Mouse (Mus musculus): ENCODE results near the gene Gif. TPM values are rescaled to one million over a fixed set of nuclear protein-coding genes. Genes with fewer than 3 reads are reported as not detected.

Gif gene
- polyA plus RNA-seq, 1 experiment from 2014 or later = 15.7 TPM

DNA sequence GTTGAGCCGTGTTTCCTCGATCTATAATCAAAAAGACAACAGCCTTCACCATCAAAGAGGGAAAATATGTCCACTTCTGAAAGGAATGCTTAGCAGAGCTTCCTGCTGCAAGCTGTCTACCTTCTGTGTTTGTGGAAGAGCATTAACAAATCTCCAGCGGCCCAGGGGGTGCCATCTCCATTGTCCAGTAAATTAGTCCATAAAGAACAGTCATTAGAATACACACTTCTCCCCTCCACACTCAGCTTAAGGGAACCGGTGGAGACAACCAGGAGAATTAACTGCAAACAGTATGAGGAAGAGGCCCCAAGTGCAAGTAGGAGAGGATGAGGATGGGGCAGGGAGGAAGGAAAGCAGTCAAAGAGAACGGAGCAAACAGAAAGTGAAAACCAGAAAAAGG is 44.5 kb downstream of the Gif start:
- no peak for ATAC-seq

DNA sequence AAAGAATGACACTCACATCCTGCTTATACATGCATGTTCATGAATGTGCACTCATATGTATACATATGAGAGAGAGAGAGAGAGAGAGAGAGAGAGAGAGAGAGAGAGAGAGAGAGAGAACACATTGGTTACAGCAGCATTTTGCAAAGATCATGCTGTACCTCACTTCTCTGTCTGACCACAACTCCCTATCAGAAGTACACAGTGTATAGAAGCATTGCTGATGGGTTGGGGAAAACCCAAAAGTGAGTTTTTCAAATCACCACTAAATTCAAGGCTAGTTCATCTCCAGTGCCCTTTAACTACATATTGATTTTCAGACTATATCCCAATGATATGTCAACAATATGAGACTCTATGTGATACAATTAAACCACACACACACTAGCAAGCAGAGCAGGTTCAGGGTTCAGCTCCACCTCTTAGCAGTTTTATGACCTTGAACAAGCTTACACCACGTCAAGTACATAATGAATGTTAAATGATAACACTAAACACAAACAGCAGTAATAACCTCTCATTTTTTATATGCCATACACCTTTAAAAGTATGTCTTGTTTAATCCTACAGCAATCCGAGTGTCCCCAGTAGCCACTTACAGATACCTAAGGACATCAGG is 46.5 kb downstream of the Gif start:
- DNase-seq (ENCODE audit: low spot score) (no peak), ATAC-seq (no peak)
- Histone ChIP-seq H3K9ac (replicated peaks; ENCODE audit: low read depth) (no peak overlapping the region), H3K27ac (ENCODE audit: low read length) (no peak overlapping the region), H3K4me2 (replicated peaks; ENCODE audit: low read depth, low read length) (no peak overlapping the region), H3K9me3 (ENCODE audit: low read length) (no peaks in the 10 kb centered on the region), H3K36me3 (ENCODE audit: insufficient read depth, low read length) (no peaks in the 10 kb centered on the region), H3K4me1 (ENCODE audit: insufficient read depth, low read depth, low read length) (no peaks in the 10 kb centered on the region), H3K4me3 (ENCODE audit: low read depth, low read length) (no peak overlapping the region), H3K27me3 (replicated peaks; ENCODE audit: insufficient read depth, low read length) (no peaks in the 10 kb centered on the region)
- 75% methylated on average over 2 of the region's 2 CpGs for WGBS
- TF ChIP-seq CTCF (IDR thresholded peaks at IDR 0.05) (no peak), EP300 (IDR thresholded peaks at IDR 0.05) (no peak)

More for the DNA sequence above, 44.5 kb downstream of the Gif start:
- H3K4me3 ChIP-seq (ENCODE audit: low read depth, low read length) = no peak overlapping the region
- DNase-seq (ENCODE audit: low spot score) = no peak
- no peak overlapping the region for H3K9ac ChIP-seq (replicated peaks; ENCODE audit: low read depth)
- H3K4me1 ChIP-seq (ENCODE audit: insufficient read depth, low read depth, low read length) = no peaks in the 10 kb centered on the region
- no peak overlapping the region for H3K4me2 ChIP-seq (replicated peaks; ENCODE audit: low read depth, low read length)
- no peak for TF ChIP-seq CTCF (IDR thresholded peaks at IDR 0.05)
- no peak for TF ChIP-seq EP300 (IDR thresholded peaks at IDR 0.05)
- no peaks in the 10 kb centered on the region for H3K36me3 ChIP-seq (ENCODE audit: insufficient read depth, low read length)
- WGBS = 72% methylated on average over 5 of the region's 5 CpGs
- no peak overlapping the region for H3K27ac ChIP-seq (ENCODE audit: low read length)
- no peaks in the 10 kb centered on the region for H3K27me3 ChIP-seq (replicated peaks; ENCODE audit: insufficient read depth, low read length)
- H3K9me3 ChIP-seq (ENCODE audit: low read length) = no peaks in the 10 kb centered on the region

DNA sequence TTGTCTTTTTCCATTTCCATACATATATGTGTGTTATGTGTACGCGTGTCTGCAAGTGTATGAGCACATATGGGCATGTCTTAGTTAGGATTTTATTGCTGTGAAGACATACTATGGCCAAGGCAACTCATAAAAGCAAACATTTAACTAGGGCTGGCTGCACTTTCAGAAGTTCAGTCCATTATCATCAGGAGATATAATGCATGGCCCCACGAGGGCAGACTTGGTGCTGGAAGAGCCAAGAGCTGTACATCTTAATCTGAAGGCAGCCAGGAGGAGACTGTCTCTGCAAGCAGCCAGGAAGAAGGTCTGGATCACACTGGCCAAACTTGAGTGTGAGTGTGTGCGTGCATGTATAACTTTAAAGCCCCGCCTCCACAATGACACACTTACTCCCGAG is 47.1 kb downstream of the Gif start:
- Histone ChIP-seq H3K4me1 (ENCODE audit: insufficient read depth, low read depth, low read length) (no peaks in the 10 kb centered on the region), H3K27me3 (replicated peaks; ENCODE audit: insufficient read depth, low read length) (no peaks in the 10 kb centered on the region), H3K4me3 (ENCODE audit: low read depth, low read length) (no peak overlapping the region), H3K9ac (replicated peaks; ENCODE audit: low read depth) (no peak overlapping the region), H3K27ac (ENCODE audit: low read length) (no peak overlapping the region), H3K36me3 (ENCODE audit: insufficient read depth, low read length) (no peaks in the 10 kb centered on the region), H3K4me2 (replicated peaks; ENCODE audit: low read depth, low read length) (no peak overlapping the region), H3K9me3 (ENCODE audit: low read length) (no peaks in the 10 kb centered on the region)
- no peak for TF ChIP-seq CTCF (IDR thresholded peaks at IDR 0.05)
- no peak for TF ChIP-seq EP300 (IDR thresholded peaks at IDR 0.05)
- WGBS = 78% methylated on average over 6 of the region's 6 CpGs
- DNase-seq (ENCODE audit: low spot score) = no peak
- ATAC-seq = no peak

DNA sequence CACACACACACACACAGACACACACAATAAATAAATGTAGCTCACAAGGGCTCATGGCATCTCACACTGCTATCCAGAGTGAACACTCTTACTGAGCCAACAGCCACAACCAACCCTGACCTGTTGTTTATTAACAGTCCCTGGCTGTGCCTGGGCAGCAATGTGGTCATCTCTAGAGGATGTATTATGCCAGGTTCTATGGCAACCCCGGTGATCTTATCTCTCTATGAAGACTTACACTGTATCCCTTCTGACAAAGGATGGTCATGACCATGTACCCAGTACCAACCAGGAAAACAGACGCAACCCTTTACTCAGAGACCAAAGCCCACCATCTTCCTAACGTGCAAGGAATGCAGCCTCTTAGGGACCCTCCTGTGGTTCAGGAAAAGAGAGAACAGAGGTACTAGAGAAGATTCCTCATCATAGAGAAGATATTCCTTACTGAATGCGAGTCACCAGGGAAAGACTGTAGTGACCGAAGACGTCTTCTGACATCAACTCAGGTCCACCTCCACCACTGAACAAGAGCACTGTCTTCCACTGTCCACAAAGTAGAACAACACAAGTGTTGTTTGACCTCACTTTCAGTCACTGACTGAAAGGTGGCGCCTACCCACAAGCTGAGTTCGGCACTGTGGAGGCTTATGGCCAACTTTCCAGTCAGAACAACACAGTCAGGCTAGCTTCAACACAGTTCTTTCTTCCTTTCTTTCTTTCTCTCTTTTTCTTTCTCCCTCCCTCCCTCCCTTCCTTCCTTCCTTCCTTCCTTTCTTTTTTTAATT is 53.4 kb downstream of the Gif start:
- Histone ChIP-seq H3K4me1 (ENCODE audit: insufficient read depth, low read depth, low read length) (no peaks in the 10 kb centered on the region), H3K4me2 (replicated peaks; ENCODE audit: low read depth, low read length) (no peak overlapping the region), H3K36me3 (ENCODE audit: insufficient read depth, low read length) (no peaks in the 10 kb centered on the region), H3K27ac (ENCODE audit: low read length) (no peak overlapping the region), H3K9me3 (ENCODE audit: low read length) (no peaks in the 10 kb centered on the region), H3K27me3 (replicated peaks; ENCODE audit: insufficient read depth, low read length) (no peaks in the 10 kb centered on the region), H3K4me3 (ENCODE audit: low read depth, low read length) (no peak overlapping the region), H3K9ac (replicated peaks; ENCODE audit: low read depth) (no peak overlapping the region)
- ATAC-seq (peak; percentile 70), DNase-seq (ENCODE audit: low spot score) (peak; percentile 27)
- TF ChIP-seq EP300 (IDR thresholded peaks at IDR 0.05) (no peak), CTCF (IDR thresholded peaks at IDR 0.05) (peak; percentile 56)
- WGBS = 69% methylated on average over 8 of the region's 8 CpGs

DNA sequence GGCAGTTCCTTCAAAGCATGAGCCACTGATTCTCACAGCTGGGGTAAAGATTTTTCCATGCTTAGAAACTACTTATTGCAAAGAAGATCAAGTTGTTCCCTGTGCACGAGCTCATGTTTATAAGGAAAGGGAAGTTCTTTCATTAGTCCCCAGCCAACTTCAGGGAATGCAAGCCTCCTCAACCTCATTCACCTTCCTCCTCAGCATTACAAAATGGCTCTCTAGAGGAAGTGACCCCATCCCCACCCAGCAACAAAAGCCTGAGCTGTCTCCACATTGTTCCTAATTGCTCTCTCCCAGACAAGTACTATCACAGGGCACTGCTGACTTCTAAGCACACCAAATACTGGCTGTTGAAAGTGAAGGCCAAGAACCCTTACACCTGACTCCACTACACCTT is 57.1 kb downstream of the Gif start:
- WGBS = 17% methylated on average over 1 of the region's 1 CpGs
- H3K9ac ChIP-seq (replicated peaks; ENCODE audit: low read depth) = no peak overlapping the region
- TF ChIP-seq EP300 (IDR thresholded peaks at IDR 0.05) (peak; percentile 79), CTCF (IDR thresholded peaks at IDR 0.05) (no peak)
- H3K4me2 ChIP-seq (replicated peaks; ENCODE audit: low read depth, low read length) = no peak overlapping the region
- H3K9me3 ChIP-seq (ENCODE audit: low read length) = no peaks in the 10 kb centered on the region
- H3K4me1 ChIP-seq (ENCODE audit: insufficient read depth, low read depth, low read length) = peaks cover 3% of the 10 kb centered on the region; the same call in 1 of the 2 replicates
- H3K4me3 ChIP-seq (ENCODE audit: low read depth, low read length) = no peak overlapping the region
- peak; percentile 53 for DNase-seq (ENCODE audit: low spot score)
- ATAC-seq = peak; percentile 80
- H3K36me3 ChIP-seq (ENCODE audit: insufficient read depth, low read length) = no peaks in the 10 kb centered on the region
- H3K27ac ChIP-seq (ENCODE audit: low read length) = peak overlapping the region; percentile 57
- H3K27me3 ChIP-seq (replicated peaks; ENCODE audit: insufficient read depth, low read length) = no peaks in the 10 kb centered on the region

DNA sequence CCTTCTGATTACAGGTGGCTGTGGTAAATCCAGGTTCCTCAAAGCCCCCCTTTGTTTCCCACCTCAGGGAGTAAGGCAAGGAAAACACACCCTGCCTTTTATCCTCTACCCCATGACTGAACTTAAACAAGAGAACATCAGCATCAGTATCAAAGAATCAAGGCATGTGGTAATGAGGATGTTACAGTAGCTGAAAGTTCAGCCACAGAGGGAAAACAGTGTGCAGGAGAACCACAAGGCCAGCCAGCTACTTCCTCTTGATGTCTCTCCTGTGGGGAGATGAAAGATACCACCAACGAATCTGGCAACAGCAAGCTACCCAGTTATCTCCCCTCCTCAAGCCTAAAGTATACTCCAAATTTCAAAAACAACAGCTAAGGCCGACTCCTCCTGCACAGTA is 59.9 kb downstream of the Gif start:
- Histone ChIP-seq H3K4me2 (replicated peaks; ENCODE audit: low read depth, low read length) (no peak overlapping the region), H3K27ac (ENCODE audit: low read length) (no peak overlapping the region), H3K4me1 (ENCODE audit: insufficient read depth, low read depth, low read length) (peaks cover 12% of the 10 kb centered on the region; the same call in 1 of the 2 replicates), H3K36me3 (ENCODE audit: insufficient read depth, low read length) (no peaks in the 10 kb centered on the region), H3K27me3 (replicated peaks; ENCODE audit: insufficient read depth, low read length) (no peaks in the 10 kb centered on the region), H3K9ac (replicated peaks; ENCODE audit: low read depth) (no peak overlapping the region), H3K4me3 (ENCODE audit: low read depth, low read length) (no peak overlapping the region), H3K9me3 (ENCODE audit: low read length) (no peaks in the 10 kb centered on the region)
- TF ChIP-seq EP300 (IDR thresholded peaks at IDR 0.05) (no peak), CTCF (IDR thresholded peaks at IDR 0.05) (no peak)
- no peak for DNase-seq (ENCODE audit: low spot score)
- ATAC-seq = no peak
- WGBS = 44% methylated on average over 2 of the region's 2 CpGs
